Mouse (Mus musculus) kidney, embryonic 16.5 days (tissue): ENCODE results near the gene Adamts18. TPM values are rescaled to one million over a fixed set of nuclear protein-coding genes. Genes with fewer than 3 reads are reported as not detected.

ENCODE experiments used
- ATAC-seq: fragments of 200-750 bp; cut with Nextera tagmentation; 2 replicates; pipeline ENCODE4 v1.8.0; 2017; ENCODE audit warnings: moderate TSS enrichment; ENCODE audit not compliant: low FRiP score, low TSS enrichment
- H3K27ac ChIP-seq: fragments of 300-500 bp; sonication (generic); 2 replicates; pipeline ENCODE4 v1.5.1; 2014; ENCODE audit warnings: low read length
- H3K27me3 ChIP-seq: fragments of 300-500 bp; sonication (generic); 2 replicates; pipeline ENCODE4 v1.6.1; 2014; ENCODE audit warnings: low read length, control low read depth, mixed read lengths; ENCODE audit not compliant: insufficient read depth
- H3K36me3 ChIP-seq: fragments of 300-500 bp; sonication (generic); 2 replicates; pipeline ENCODE4 v1.6.1; 2014; ENCODE audit warnings: low read length, control low read depth, mixed read lengths; ENCODE audit not compliant: insufficient read depth
- H3K4me1 ChIP-seq: fragments of 300-500 bp; sonication (generic); 2 replicates; pipeline ENCODE4 v1.6.1; 2014; ENCODE audit warnings: low read length, control low read depth, mixed read lengths; ENCODE audit not compliant: insufficient read depth
- H3K4me2 ChIP-seq: fragments of 300-500 bp; sonication (generic); replicated peaks from 2 replicates; pipeline ENCODE4 v1.6.1; 2014; ENCODE audit warnings: low read depth, low read length
- H3K4me3 ChIP-seq: fragments of 300-500 bp; sonication (generic); 2 replicates; pipeline ENCODE4 v1.5.1; 2014; ENCODE audit warnings: mild to moderate bottlenecking, low read length
- H3K9ac ChIP-seq: fragments of 300-500 bp; sonication (generic); replicated peaks from 2 replicates; pipeline ENCODE4 v1.6.1; 2014; ENCODE audit warnings: low read length
- H3K9me3 ChIP-seq: fragments of 300-500 bp; sonication (generic); 2 replicates; pipeline ENCODE4 v1.6.1; 2016; ENCODE audit warnings: low read length, control low read depth
- WGBS: fragments of 180-500 bp; shearing (Covaris S2); extraction: QIAGEN DNeasy Blood & Tissue Kit; methylation state at CpG from one replicate; pipeline ENCODE4 v1.1.7; 2014; 5-methylcytosine and 5-hydroxymethylcytosine counted together
- polyA plus RNA-seq: library from polyadenylated mRNA; unstranded; fragments of >200 nt; fragmentation: Nextera tagmentation; extraction: Ambion mirVana; gene quantifications from 2 replicates; pipeline ENCODE4 v1.2.1, GENCODE M21; 2015

Adamts18 gene
- polyA plus RNA-seq, 1 experiment from 2014 or later = 2.4 TPM

- WGBS = 34% methylated on average over 5 of the region's 5 CpGs
These were observed 124.5 kb downstream of the Adamts18 start for GRCm38 (mm10) chr8:113723873-113724538.

GRCm38 (mm10) chr8:113721459-113721858, 127.1 kb downstream of the Adamts18 start:
- no peak overlapping the region for H3K9ac ChIP-seq
- no peak overlapping the region for H3K4me3 ChIP-seq
- no peaks in the 10 kb centered on the region for H3K27me3 ChIP-seq
- H3K27ac ChIP-seq = no peak overlapping the region
- WGBS = 37% methylated on average over 13 of the region's 13 CpGs
- H3K4me1 ChIP-seq = peaks cover 8% of the 10 kb centered on the region
- no peak for ATAC-seq
- H3K9me3 ChIP-seq = no peaks in the 10 kb centered on the region
- no peaks in the 10 kb centered on the region for H3K36me3 ChIP-seq
- H3K4me2 ChIP-seq = no peak overlapping the region

More at GRCm38 (mm10) chr8:113723873-113724538, 124.5 kb downstream of the Adamts18 start:
- peaks cover 8% of the 10 kb centered on the region for H3K4me1 ChIP-seq
- no peaks in the 10 kb centered on the region for H3K9me3 ChIP-seq
- H3K9ac ChIP-seq = no peak overlapping the region
- H3K27ac ChIP-seq = no peak overlapping the region
- no peaks in the 10 kb centered on the region for H3K36me3 ChIP-seq
- no peaks in the 10 kb centered on the region for H3K27me3 ChIP-seq
- H3K4me2 ChIP-seq = no peak overlapping the region
- no peak for ATAC-seq
- no peak overlapping the region for H3K4me3 ChIP-seq

- no peak overlapping the region for H3K4me3 ChIP-seq
- no peak overlapping the region for H3K4me2 ChIP-seq
- H3K4me1 ChIP-seq = no peaks in the 10 kb centered on the region
- no peak overlapping the region for H3K9ac ChIP-seq
- no peaks in the 10 kb centered on the region for H3K9me3 ChIP-seq
- no peak for ATAC-seq
- H3K27me3 ChIP-seq = no peaks in the 10 kb centered on the region
- 72% methylated on average over 7 of the region's 7 CpGs for WGBS
- no peaks in the 10 kb centered on the region for H3K36me3 ChIP-seq
- H3K27ac ChIP-seq = no peak overlapping the region
These were observed 143.6 kb downstream of the Adamts18 start for GRCm38 (mm10) chr8:113704968-113705367.

- WGBS = 52% methylated on average over 14 of the region's 14 CpGs
- Histone ChIP-seq H3K27me3 (no peaks in the 10 kb centered on the region), H3K4me1 (peaks cover 10% of the 10 kb centered on the region; the same call in 1 of the 2 replicates), H3K36me3 (no peaks in the 10 kb centered on the region), H3K9me3 (no peaks in the 10 kb centered on the region), H3K4me3 (no peak overlapping the region), H3K27ac (no peak overlapping the region), H3K9ac (no peak overlapping the region), H3K4me2 (no peak overlapping the region)
- 0 out of 2 replicates have a peak, but pooled peaks have one; percentile 35 for ATAC-seq
These were observed 156.8 kb downstream of the Adamts18 start for GRCm38 (mm10) chr8:113691622-113692343.

GRCm38 (mm10) chr8:113688543-113688915, 160.0 kb downstream of the Adamts18 start:
- no peaks in the 10 kb centered on the region for H3K36me3 ChIP-seq
- H3K9ac ChIP-seq = no peak overlapping the region
- no peak overlapping the region for H3K27ac ChIP-seq
- H3K4me1 ChIP-seq = peaks cover 10% of the 10 kb centered on the region; the same call in 1 of the 2 replicates
- H3K9me3 ChIP-seq = no peaks in the 10 kb centered on the region
- no peak overlapping the region for H3K4me2 ChIP-seq
- no peaks in the 10 kb centered on the region for H3K27me3 ChIP-seq
- no peak for ATAC-seq
- 82% methylated on average over 8 of the region's 8 CpGs for WGBS
- H3K4me3 ChIP-seq = no peak overlapping the region

- Histone ChIP-seq H3K36me3 (no peaks in the 10 kb centered on the region), H3K4me2 (peak overlapping the region; percentile 30; the same call in 1 of the 2 replicates), H3K27me3 (no peaks in the 10 kb centered on the region), H3K9me3 (no peaks in the 10 kb centered on the region), H3K9ac (no peak overlapping the region), H3K27ac (no peak overlapping the region), H3K4me1 (peaks cover 10% of the 10 kb centered on the region; the same call in 1 of the 2 replicates), H3K4me3 (no peak overlapping the region)
- ATAC-seq = peak; percentile 23; the same call in 1 of the 2 replicates
- WGBS = 42% methylated on average over 17 of the region's 17 CpGs
These were observed 160.5 kb downstream of the Adamts18 start for GRCm38 (mm10) chr8:113687889-113688542.

- no peak overlapping the region for H3K27ac ChIP-seq
- 65% methylated on average over 3 of the region's 3 CpGs for WGBS
- ATAC-seq = no peak
These were observed 169.2 kb downstream of the Adamts18 start for GRCm38 (mm10) chr8:113679361-113679760.

GRCm38 (mm10) chr8:113676811-113677210, 171.7 kb downstream of the Adamts18 start:
- WGBS = 89% methylated on average over 1 of the region's 1 CpGs
- no peaks in the 10 kb centered on the region for H3K36me3 ChIP-seq
- H3K9ac ChIP-seq = no peak overlapping the region
- no peaks in the 10 kb centered on the region for H3K27me3 ChIP-seq
- H3K4me3 ChIP-seq = no peak overlapping the region
- no peaks in the 10 kb centered on the region for H3K4me1 ChIP-seq
- H3K27ac ChIP-seq = no peak overlapping the region
- no peaks in the 10 kb centered on the region for H3K9me3 ChIP-seq
- no peak for ATAC-seq
- no peak overlapping the region for H3K4me2 ChIP-seq

More at GRCm38 (mm10) chr8:113679361-113679760, 169.2 kb downstream of the Adamts18 start:
- H3K9me3 ChIP-seq = no peaks in the 10 kb centered on the region
- no peak overlapping the region for H3K9ac ChIP-seq
- H3K4me2 ChIP-seq = no peak overlapping the region
- no peak overlapping the region for H3K4me3 ChIP-seq
- H3K4me1 ChIP-seq = no peaks in the 10 kb centered on the region
- no peaks in the 10 kb centered on the region for H3K27me3 ChIP-seq
- H3K36me3 ChIP-seq = no peaks in the 10 kb centered on the region

- Histone ChIP-seq H3K36me3 (no peaks in the 10 kb centered on the region), H3K27ac (no peak overlapping the region), H3K4me3 (no peak overlapping the region), H3K9me3 (no peaks in the 10 kb centered on the region), H3K4me1 (no peaks in the 10 kb centered on the region), H3K4me2 (no peak overlapping the region), H3K27me3 (no peaks in the 10 kb centered on the region), H3K9ac (no peak overlapping the region)
- no peak for ATAC-seq
- WGBS = 68% methylated on average over 2 of the region's 2 CpGs
These were observed 173.3 kb downstream of the Adamts18 start for GRCm38 (mm10) chr8:113675281-113675680.
